Mouse (Mus musculus): ENCODE data around the gene Nek1.

DNA sequence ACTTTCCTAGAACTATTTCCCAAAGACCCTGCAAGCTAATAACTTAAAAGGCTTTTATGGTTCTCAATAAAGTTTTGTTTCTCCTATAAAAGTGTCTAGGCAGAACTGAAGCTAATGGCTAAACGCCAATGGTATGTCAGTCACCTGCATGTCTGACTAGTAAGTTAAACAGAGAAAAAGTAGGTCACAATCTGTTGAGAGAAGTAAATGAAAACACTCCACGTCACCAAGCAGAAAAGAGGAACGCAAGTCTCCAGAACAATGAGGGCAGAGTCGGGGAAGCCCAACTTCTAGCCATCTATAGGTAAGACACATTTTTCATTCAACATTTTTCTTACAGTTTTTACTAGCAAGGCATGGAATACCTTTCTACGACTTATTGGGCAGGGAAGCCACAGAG is 14.5 kb upstream of the Nek1 start:
- TF ChIP-seq CTCF (IDR thresholded peaks at IDR 0.05; ENCODE audit: control insufficient read depth, insufficient read depth, low read length) (no peak), POLR2A (IDR thresholded peaks at IDR 0.05; ENCODE audit: borderline replicate concordance, control insufficient read depth, low read depth, low read length) (no peak)
